8 mouse cellular contexts compared by ENCODE assay signal in genomic region chr13:55714501-55715166, GRCm38 (mm10). TPM values are rescaled to one million over a fixed set of nuclear protein-coding genes. Genes with fewer than 3 reads are reported as not detected.
DNase-seq lines count a peak whose midpoint lies in the region; ATAC-seq and TF ChIP-seq lines count a peak whose summit lies in the region.

TSS of gene Txndc15 (plus strand) at chr13:55714650.

- peaks cover 8 to 25% of the 10 kb centered on the region in 2 experiments for H3K36me3 ChIP-seq in CH12.LX (replicated peaks in 1 of 2; ENCODE audit: control insufficient read depth in 1 of 2, insufficient read depth in 1 of 2, low read length in 1 of 2)
- peaks cover 20% of the 10 kb centered on the region for H3K36me3 ChIP-seq in forebrain, embryonic 12.5 days (replicated peaks)
- peaks cover 17% of the 10 kb centered on the region for H3K36me3 ChIP-seq in heart, embryonic 16.5 days (ENCODE audit: control insufficient read depth, insufficient read depth)
- H3K36me3 ChIP-seq in liver, embryonic 13.5 days, result peaks cover 15% of the 10 kb centered on the region
- H3K36me3 ChIP-seq in stomach, embryonic 14.5 days (ENCODE audit: control insufficient read depth, insufficient read depth, low read length), result peaks cover 9% of the 10 kb centered on the region

- peak within 1 kb of the TSS; percentile 70 for H3K9ac ChIP-seq in CH12.LX (ENCODE audit: insufficient read depth, low read depth)
- H3K9ac ChIP-seq in forebrain, embryonic 12.5 days, result peak within 1 kb of the TSS; percentile 95
- peak within 1 kb of the TSS; percentile 98 for H3K9ac ChIP-seq in heart, embryonic 16.5 days (ENCODE audit: low read length)
- H3K9ac ChIP-seq in liver, embryonic 13.5 days, result peak within 1 kb of the TSS; percentile 97
- peak within 1 kb of the TSS; percentile 94 for H3K9ac ChIP-seq in stomach, embryonic 14.5 days (replicated peaks; ENCODE audit: low read depth, low read length)

- H3K9me3 ChIP-seq in CH12.LX (replicated peaks; ENCODE audit: low read length), result no peaks in the 10 kb centered on the region
- no peaks in the 10 kb centered on the region for H3K9me3 ChIP-seq in forebrain, embryonic 12.5 days
- no peaks in the 10 kb centered on the region for H3K9me3 ChIP-seq in heart, embryonic 16.5 days (replicated peaks; ENCODE audit: control insufficient read depth, low read length)
- no peaks in the 10 kb centered on the region for H3K9me3 ChIP-seq in liver, embryonic 13.5 days (replicated peaks)
- no peaks in the 10 kb centered on the region for H3K9me3 ChIP-seq in stomach, embryonic 14.5 days (ENCODE audit: control insufficient read depth, low read depth, low read length)

- peaks cover 0 to 21% of the 10 kb centered on the region in 2 experiments; a peak in 2 of 4 replicates for H3K4me1 ChIP-seq in CH12.LX (ENCODE audit: control insufficient read depth in 1 of 2, insufficient read depth in 2 of 2)
- H3K4me1 ChIP-seq in forebrain, embryonic 12.5 days, result peaks cover 6% of the 10 kb centered on the region; the same call in 1 of the 2 replicates
- H3K4me1 ChIP-seq in heart, embryonic 16.5 days (ENCODE audit: control insufficient read depth, insufficient read depth, low read length), result peaks cover 6% of the 10 kb centered on the region
- H3K4me1 ChIP-seq in liver, embryonic 13.5 days (replicated peaks), result peaks cover 20% of the 10 kb centered on the region
- no peaks in the 10 kb centered on the region for H3K4me1 ChIP-seq in stomach, embryonic 14.5 days (ENCODE audit: control insufficient read depth, insufficient read depth, low read length)

- TF ChIP-seq CTCF in CH12.LX (conservative IDR thresholded peaks at IDR 0.05 in 1 of 2, IDR thresholded peaks at IDR 0.05 in 1 of 2; ENCODE audit: low read depth in 2 of 2, low read length in 2 of 2), result no peak

- dilution Hi-C loops in CH12.LX (cut with MboI; ENCODE audit: extremely low pct_ligation_motif_present, extremely low pct_unique_long_range_greater_than_20kb, low sequenced_read_pairs), result no loop called here

- peak; percentile 95 for ATAC-seq in forebrain, embryonic 12.5 days (ENCODE audit: low FRiP score)
- ATAC-seq in heart, embryonic 16.5 days (replicated peaks; ENCODE audit: extremely low read depth, insufficient read depth, low FRiP score), result peak; percentile 89
- peak; percentile 93 for ATAC-seq in liver, embryonic 13.5 days (ENCODE audit: low read depth)
- peak; percentile 96 for ATAC-seq in stomach, embryonic 14.5 days (ENCODE audit: insufficient number of reproducible peaks, insufficient read depth, low FRiP score, low read depth)

- H3K4me2 ChIP-seq in CH12.LX (ENCODE audit: insufficient read depth, low read depth, poor library complexity, severe bottlenecking), result peak within 1 kb of the TSS; percentile 62
- peak within 1 kb of the TSS; percentile 60 for H3K4me2 ChIP-seq in forebrain, embryonic 12.5 days
- H3K4me2 ChIP-seq in heart, embryonic 16.5 days (ENCODE audit: low read depth, low read length), result peak within 1 kb of the TSS; percentile 81
- H3K4me2 ChIP-seq in liver, embryonic 13.5 days, result peak within 1 kb of the TSS; percentile 92
- H3K4me2 ChIP-seq in stomach, embryonic 14.5 days (replicated peaks; ENCODE audit: low read depth, low read length), result peak within 1 kb of the TSS; percentile 47

- DNase-seq in CH12.LX (ENCODE audit: extremely low read depth), result peak; percentile 72
- peak; percentile 77 for DNase-seq in c-Kit-positive CD71-positive TER-119-positive erythroid progenitor cells, embryonic 14.5 days (ENCODE audit: low spot score)
- DNase-seq in kidney, postnatal 25 days, result peak; percentile 85 to 90
- DNase-seq in liver, embryonic 13.5 days, result peak; percentile 82
- DNase-seq in natural killer cell, adult 2 months (ENCODE audit: low spot score in 2 of 2), result peak; percentile 63 to 73

- no peaks in the 10 kb centered on the region for H3K27me3 ChIP-seq in CH12.LX (replicated peaks)
- H3K27me3 ChIP-seq in forebrain, embryonic 12.5 days, result 0 out of 2 replicates have a peak, but pooled peaks cover 3% of the 10 kb centered on the region
- H3K27me3 ChIP-seq in heart, embryonic 16.5 days (ENCODE audit: control insufficient read depth, insufficient read depth, low read length), result no peaks in the 10 kb centered on the region
- H3K27me3 ChIP-seq in liver, embryonic 13.5 days, result no peaks in the 10 kb centered on the region
- no peaks in the 10 kb centered on the region for H3K27me3 ChIP-seq in stomach, embryonic 14.5 days (ENCODE audit: control insufficient read depth, insufficient read depth, low read length)

- under 1% methylated on average over 63 of the region's 63 CpGs for WGBS in forebrain, embryonic 12.5 days
- under 1% methylated on average over 63 of the region's 63 CpGs for WGBS in heart, embryonic 16.5 days
- under 1% methylated on average over 63 of the region's 63 CpGs for WGBS in liver, embryonic 13.5 days (ENCODE audit: insufficient replicate concordance)
- under 1% methylated on average over 62 of the region's 63 CpGs for WGBS in stomach, embryonic 14.5 days

- in situ Hi-C loops in CH12.LX (cut with MboI; ENCODE audit: low pct_ligation_motif_present, low pct_unique_long_range_greater_than_20kb, low sequenced_read_pairs), result no loop called here

- peak within 1 kb of the TSS; percentile 82 to 96 (median 86) for H3K4me3 ChIP-seq in CH12.LX (replicated peaks in 1 of 3; ENCODE audit: low read depth in 2 of 3, low read length in 2 of 3, poor library complexity in 1 of 3)
- peak within 1 kb of the TSS; percentile 90 for H3K4me3 ChIP-seq in forebrain, embryonic 12.5 days (replicated peaks)
- peak within 1 kb of the TSS; percentile 84 for H3K4me3 ChIP-seq in heart, embryonic 16.5 days (ENCODE audit: low read length)
- peak within 1 kb of the TSS; percentile 95 for H3K4me3 ChIP-seq in liver, embryonic 13.5 days (replicated peaks)
- H3K4me3 ChIP-seq in stomach, embryonic 14.5 days (ENCODE audit: low read depth, low read length), result peak within 1 kb of the TSS; percentile 93

- peak within 1 kb of the TSS; percentile 1; the same call in 1 of the 2 replicates for H3K27ac ChIP-seq in CH12.LX (ENCODE audit: insufficient read depth, low read depth)
- peak within 1 kb of the TSS; percentile 92 for H3K27ac ChIP-seq in forebrain, embryonic 12.5 days
- H3K27ac ChIP-seq in heart, embryonic 16.5 days (ENCODE audit: low read length), result peak within 1 kb of the TSS; percentile 88
- H3K27ac ChIP-seq in liver, embryonic 13.5 days, result peak within 1 kb of the TSS; percentile 84
- peak within 1 kb of the TSS; percentile 84 for H3K27ac ChIP-seq in stomach, embryonic 14.5 days (ENCODE audit: low read length)

- TF ChIP-seq RAD21 in CH12.LX (IDR thresholded peaks at IDR 0.05; ENCODE audit: low read depth, low read length), result no peak

- no peaks in the 10 kb centered on the region; the same call in 1 of the 2 replicates for H3K79me2 ChIP-seq in CH12.LX (replicated peaks; ENCODE audit: control insufficient read depth, extremely low read depth, insufficient read depth, poor library complexity, severe bottlenecking)

- no peak for TF ChIP-seq EP300 in CH12.LX (IDR thresholded peaks at IDR 0.05; ENCODE audit: low read length)

- peak; percentile 79 for TF ChIP-seq POLR2A in CH12.LX (IDR thresholded peaks at IDR 0.05; ENCODE audit: low read depth, low read length)

TF ChIP-seq in CH12.LX, 34 proteins besides CTCF, POLR2A, EP300 and RAD21 (continues in another document):
- TF ChIP-seq JUND (conservative IDR thresholded peaks at IDR 0.05; ENCODE audit: low read depth, low read length) (no peak), CHD1 (IDR thresholded peaks at IDR 0.05; ENCODE audit: low read depth, low read length) (peak; percentile 75; the same call in 1 of the 2 replicates), ZC3H11A (IDR thresholded peaks at IDR 0.05; ENCODE audit: low read depth, low read length) (no peak), MAZ (IDR thresholded peaks at IDR 0.05; ENCODE audit: low read depth, low read length) (no peak), SIN3A (IDR thresholded peaks at IDR 0.05; ENCODE audit: low read length) (no peak), POLR2AphosphoS2 (IDR thresholded peaks at IDR 0.05; ENCODE audit: low read depth, low read length) (no peak), SMC3 (IDR thresholded peaks at IDR 0.05; ENCODE audit: low read depth, low read length) (no peak), USF2 (conservative IDR thresholded peaks at IDR 0.05; ENCODE audit: low read depth, low read length) (no peak), ZKSCAN1 (IDR thresholded peaks at IDR 0.05; ENCODE audit: borderline replicate concordance, low read depth, low read length) (no peak), HCFC1 (IDR thresholded peaks at IDR 0.05; ENCODE audit: low read depth, low read length) (peak; percentile 92), NRF1 (IDR thresholded peaks at IDR 0.05; ENCODE audit: low read depth, low read length) (peak; percentile 97), MAX (IDR thresholded peaks at IDR 0.05; ENCODE audit: low read length) (no peak), MAFK (IDR thresholded peaks at IDR 0.05; ENCODE audit: insufficient replicate concordance, low read length) (no peak), RCOR1 (conservative IDR thresholded peaks at IDR 0.05; ENCODE audit: low read depth, low read length) (peak; percentile 100), GABPA (IDR thresholded peaks at IDR 0.05; ENCODE audit: insufficient replicate concordance, low read depth, low read length) (no peak; the same call in 1 of the 2 replicates), TCF12 (IDR thresholded peaks at IDR 0.05; ENCODE audit: low read depth, low read length) (peak; percentile 89), NELFE (IDR thresholded peaks at IDR 0.05; ENCODE audit: low read depth, low read length) (peak; percentile 69; the same call in 1 of the 2 replicates), IRF4 (IDR thresholded peaks at IDR 0.05; ENCODE audit: low read depth, low read length) (no peak), ZNF384 (IDR thresholded peaks at IDR 0.05; ENCODE audit: low read depth, low read length) (no peak), MYC (IDR thresholded peaks at IDR 0.05; ENCODE audit: low read depth, low read length) (no peak), ZMIZ1 (IDR thresholded peaks at IDR 0.05; ENCODE audit: low read depth, low read length) (0 out of 2 replicates have a peak, but pooled peaks have one; percentile 47), BHLHE40 (IDR thresholded peaks at IDR 0.05; ENCODE audit: low read depth, low read length) (no peak), JUN (IDR thresholded peaks at IDR 0.05; ENCODE audit: insufficient read depth, low read depth, low read length) (no peak), PAX5 (IDR thresholded peaks at IDR 0.05; ENCODE audit: low read length) (no peak)

RNA-seq across cellular contexts. Expression of gene Txndc15, which starts in this region (rescaled TPM):
- total RNA-seq in CH12.LX (2012; rRNA removed) (34.6 and 39.7 TPM in 2 replicates), CH12.LX (2014; rRNA removed) (48.7 and 51.2 TPM in 2 replicates)
- polyA plus RNA-seq in CH12.LX (2012; ENCODE audit: insufficient read length, low read depth), result 37.4 and 45.2 TPM in 2 replicates
- polyA plus RNA-seq in forebrain, embryonic 12.5 days (2016; fragmentation: Nextera tagmentation; extraction: Ambion mirVana), result 86.3 and 93.3 TPM in 2 replicates
- polyA plus RNA-seq in heart, embryonic 16.5 days (2015; fragmentation: Nextera tagmentation; extraction: Ambion mirVana), result 65.6 and 73.4 TPM in 2 replicates
- 30.9 and 37.5 TPM in 2 replicates for polyA plus RNA-seq in liver, embryonic 13.5 days (2015; fragmentation: Nextera tagmentation; extraction: Ambion mirVana)
- 88.2 and 91.3 TPM in 2 replicates for polyA plus RNA-seq in stomach, embryonic 14.5 days (2014; fragmentation: Nextera tagmentation; extraction: Ambion mirVana)

Comparison
In these comparisons a context has a peak if more than half of its experiments do, and no peak if none do; other contexts are left out.
1. Peak in every context shown above with its lines: DNase-seq, ATAC-seq, H3K4me3 ChIP-seq and H3K27ac ChIP-seq.
2. H3K27ac ChIP-seq: peak in every context shown above with its lines; median percentile 92 in forebrain, embryonic 12.5 days; 88 in heart, embryonic 16.5 days; 84 in liver, embryonic 13.5 days; 84 in stomach, embryonic 14.5 days; 1 in CH12.LX.